Mouse (Mus musculus) spleen, postnatal 14 days (tissue): Measurements from ENCODE around the gene Zfp982.
"Not testable (repeated sequence)": the region's sequence is repeated elsewhere in the genome, so short reads cannot be mapped to it uniquely, and the experiment has no call there.

ENCODE experiments used
- DNase-seq, 2 experiments: peaks; one replicate each; pipeline ENCODE4 v3.0.0; 2021 to 2022; ENCODE audit warnings: low spot score in 2 of 2

Gene Zfp982

GRCm38 (mm10) chr4:147492117-147492516 is at the start of gene Zfp982:
Gene Zfp982, plus strand, starts transcription at chr4:147492417.
- not testable (repeated sequence) for DNase-seq

GRCm38 (mm10) chr4:147442649-147443553 is 49.3 kb upstream of the Zfp982 start:
- not testable (repeated sequence) for DNase-seq

- not testable (repeated sequence) for DNase-seq
Observed at GRCm38 (mm10) chr4:147443554-147443927, 48.7 kb upstream of the Zfp982 start.

GRCm38 (mm10) chr4:147445371-147445770 is 46.8 kb upstream of the Zfp982 start:
- DNase-seq, result not testable (repeated sequence)

GRCm38 (mm10) chr4:147448358-147448757 is 43.9 kb upstream of the Zfp982 start:
- no peak for DNase-seq

- DNase-seq, result no peak
Observed at GRCm38 (mm10) chr4:147449099-147449581, 43.1 kb upstream of the Zfp982 start.

GRCm38 (mm10) chr4:147449986-147450385 is 42.2 kb upstream of the Zfp982 start:
- DNase-seq, result not testable (repeated sequence)

- not testable (repeated sequence) for DNase-seq
Observed at GRCm38 (mm10) chr4:147467207-147467606, 25.0 kb upstream of the Zfp982 start.

GRCm38 (mm10) chr4:147498772-147499613 is 6.8 kb downstream of the Zfp982 start:
- not testable (repeated sequence) for DNase-seq

GRCm38 (mm10) chr4:147509174-147509573 is 17.0 kb downstream of the Zfp982 start:
- no peak for DNase-seq

GRCm38 (mm10) chr4:147518981-147519380 is 26.8 kb downstream of the Zfp982 start:
- no peak for DNase-seq

GRCm38 (mm10) chr4:147520100-147520499 is 27.9 kb downstream of the Zfp982 start:
- no peak for DNase-seq

GRCm38 (mm10) chr4:147525125-147525524 is 32.9 kb downstream of the Zfp982 start:
- DNase-seq, result no peak

GRCm38 (mm10) chr4:147530366-147530765 is 38.1 kb downstream of the Zfp982 start:
- DNase-seq, result no peak

GRCm38 (mm10) chr4:147535916-147536315 is 43.7 kb downstream of the Zfp982 start:
- not testable (repeated sequence) for DNase-seq

- DNase-seq, result no peak
Observed at GRCm38 (mm10) chr4:147537702-147538101, 45.5 kb downstream of the Zfp982 start.

GRCm38 (mm10) chr4:147539918-147540317 is 47.7 kb downstream of the Zfp982 start, which contains the start of gene Gm16503:
Gene Gm16503, plus strand, starts transcription at chr4:147540218.
- DNase-seq, result not testable (repeated sequence)

- no peak for DNase-seq
Observed at GRCm38 (mm10) chr4:147541105-147541504, 48.9 kb downstream of the Zfp982 start.

GRCm38 (mm10) chr4:147553071-147553470 is 60.9 kb downstream of the Zfp982 start, which contains the start of gene Zfp985:
Gene Zfp985, plus strand, starts transcription at chr4:147553277.
- DNase-seq, result not testable (repeated sequence)

- DNase-seq, result not testable (repeated sequence)
Observed at GRCm38 (mm10) chr4:147554361-147554760, 62.1 kb downstream of the Zfp982 start.

- not testable (repeated sequence) for DNase-seq
Observed at GRCm38 (mm10) chr4:147556921-147557320, 64.7 kb downstream of the Zfp982 start.

- DNase-seq, result not testable (repeated sequence)
Observed at GRCm38 (mm10) chr4:147558011-147558410, 65.8 kb downstream of the Zfp982 start.
